Mouse (Mus musculus) ES-E14 (cell line): ENCODE measurements around the gene Egfr. TPM values are rescaled to one million over a fixed set of nuclear protein-coding genes. Genes with fewer than 3 reads are reported as not detected.

ENCODE experiments used
- DNase-seq: peaks from one replicate; pipeline ENCODE4 v3.0.0-alpha.2; 2013; ENCODE audit warnings: low read depth, low spot score
- H3K27ac ChIP-seq: 2 replicates; pipeline ENCODE4 v1.5.1; 2012; ENCODE audit warnings: low read depth, mild to moderate bottlenecking, low read length, moderate library complexity, mixed read lengths; ENCODE audit not compliant: poor library complexity, insufficient read depth, severe bottlenecking
- H3K36me3 ChIP-seq: 2 replicates; pipeline ENCODE4 v1.6.1; 2012; ENCODE audit warnings: mild to moderate bottlenecking, low read length, moderate library complexity, mixed read lengths; ENCODE audit not compliant: control insufficient read depth, poor library complexity, insufficient read depth, severe bottlenecking
- H3K4me1 ChIP-seq, 2 experiments: fragments of 150-350 bp in 1 of 2; sonication (generic) in 1 of 2; 2 replicates each; pipeline ENCODE4 v1.6.1; 2012; ENCODE audit warnings: low read length in 2 of 2, mild to moderate bottlenecking in 1 of 2, mixed read lengths in 1 of 2; ENCODE audit not compliant: control insufficient read depth in 2 of 2, insufficient read depth in 2 of 2, poor library complexity in 1 of 2
- H3K4me3 ChIP-seq, 2 experiments: fragments of 150-350 bp in 1 of 2; sonication (generic) in 1 of 2; 2 replicates each; pipeline ENCODE4 v1.5.1; 2012; ENCODE audit warnings: low read length in 2 of 2, low read depth in 1 of 2, mild to moderate bottlenecking in 1 of 2, mixed read lengths in 1 of 2; ENCODE audit not compliant: insufficient read depth in 1 of 2, poor library complexity in 1 of 2, severe bottlenecking in 1 of 2
- H3K9ac ChIP-seq: 2 replicates; pipeline ENCODE4 v1.6.1; 2012; ENCODE audit warnings: low read depth, mild to moderate bottlenecking, low read length, mixed read lengths; ENCODE audit not compliant: poor library complexity, insufficient read depth, severe bottlenecking
- H3K9me3 ChIP-seq: fragments of 150-350 bp; sonication (generic); 2 replicates; pipeline ENCODE4 v1.6.1; 2012; ENCODE audit warnings: low read depth, mild to moderate bottlenecking, low read length; ENCODE audit not compliant: control insufficient read depth, insufficient read depth
- CHD2 ChIP-seq: IDR thresholded peaks from 2 replicates; pipeline ENCODE4 v1.6.1; 2014; ENCODE audit warnings: mild to moderate bottlenecking, low read depth, low read length, inconsistent platforms
- HCFC1 ChIP-seq: IDR thresholded peaks from 2 replicates; pipeline ENCODE4 v1.6.1; 2012; ENCODE audit warnings: low read length, inconsistent platforms, borderline replicate concordance; ENCODE audit not compliant: insufficient read depth
- MAFK ChIP-seq: IDR thresholded peaks from 2 replicates; pipeline ENCODE4 v1.6.1; 2014; ENCODE audit warnings: mild to moderate bottlenecking, low read depth, low read length, inconsistent platforms; ENCODE audit not compliant: insufficient read depth
- ZC3H11A ChIP-seq: IDR thresholded peaks from 2 replicates; pipeline ENCODE4 v1.6.1; 2012; ENCODE audit warnings: low read depth, mild to moderate bottlenecking, inconsistent platforms, low read length, borderline replicate concordance
- ZNF384 ChIP-seq: IDR thresholded peaks from 2 replicates; pipeline ENCODE4 v1.6.1; 2012; ENCODE audit warnings: low read depth, low read length, inconsistent platforms
- in situ Hi-C, 2 experiments: fragments of 600-800 bp; cut with MboI; formaldehyde crosslinking; loops; one replicate each; pipeline ENCODE4 v1.15.1; 2025; ENCODE audit warnings: low sequenced_read_pairs in 2 of 2, inconsistent platforms in 1 of 2; ENCODE audit not compliant: unreplicated experiment in 2 of 2
- total RNA-seq: library from RNA; depleted of rRNA; stranded (reverse); fragments of 300-350 nt; gene quantifications from 2 replicates; pipeline ENCODE4 v1.2.3, GENCODE M21; 2012

Egfr gene
- total RNA-seq, 1 experiment, result 22.2 TPM

- no peak for TF ChIP-seq CHD2
- TF ChIP-seq MAFK, result no peak
- TF ChIP-seq ZC3H11A, result no peak
- no peak for TF ChIP-seq ZNF384
- TF ChIP-seq HCFC1, result no peak
- Histone ChIP-seq H3K27ac (no peak overlapping the region), H3K36me3 (no peaks in the 10 kb centered on the region), H3K9ac (peak overlapping the region; percentile 76), H3K4me3 (peak overlapping the region; percentile 73 to 80), H3K9me3 (no peaks in the 10 kb centered on the region), H3K4me1 (peaks cover 0 to 2% of the 10 kb centered on the region in 2 experiments; a peak in 1 of 4 replicates)
- no peak for DNase-seq
- in situ Hi-C loops, result no loop called here
These were observed 198.4 kb downstream of the Egfr start for GRCm38 (mm10) chr11:16950226-16950975.

- in situ Hi-C loops, result no loop called here
- DNase-seq, result peak; percentile 98
- Histone ChIP-seq H3K4me1 (peaks cover 0 to 2% of the 10 kb centered on the region in 2 experiments; a peak in 1 of 4 replicates), H3K9me3 (no peaks in the 10 kb centered on the region), H3K4me3 (peak within 1 kb of the TSS; percentile 80 to 82), H3K27ac (no peak within 1 kb of the TSS), H3K9ac (peak within 1 kb of the TSS; percentile 94), H3K36me3 (no peaks in the 10 kb centered on the region)
- TF ChIP-seq ZNF384, result no peak
- peak; percentile 50 for TF ChIP-seq CHD2
- no peak for TF ChIP-seq MAFK
- TF ChIP-seq HCFC1, result peak; percentile 98
These were observed 199.2 kb downstream of the Egfr start, which contains the start of gene Fbxo48 for GRCm38 (mm10) chr11:16950976-16951760. TSS of gene Fbxo48 (plus strand) at chr11:16951375.

GRCm38 (mm10) chr11:16951761-16952010 is 199.7 kb downstream of the Egfr start:
- H3K9me3 ChIP-seq, result no peaks in the 10 kb centered on the region
- H3K36me3 ChIP-seq, result no peaks in the 10 kb centered on the region
- H3K27ac ChIP-seq, result no peak overlapping the region
- H3K9ac ChIP-seq, result peak overlapping the region; percentile 94
- H3K4me3 ChIP-seq, result peak overlapping the region; percentile 80 to 82
- no peak for TF ChIP-seq ZC3H11A
- TF ChIP-seq MAFK, result no peak
- no peak for TF ChIP-seq HCFC1
- H3K4me1 ChIP-seq, result peaks cover 0 to 2% of the 10 kb centered on the region in 2 experiments; a peak in 1 of 4 replicates
- in situ Hi-C loops, result no loop called here
- no peak for DNase-seq

- no peak for DNase-seq
- Histone ChIP-seq H3K9ac (no peak overlapping the region), H3K27ac (no peak overlapping the region), H3K4me3 (no peak overlapping the region), H3K9me3 (no peaks in the 10 kb centered on the region), H3K4me1 (peaks cover 0 to 2% of the 10 kb centered on the region in 2 experiments; a peak in 1 of 4 replicates), H3K36me3 (no peaks in the 10 kb centered on the region)
- TF ChIP-seq CHD2 (no peak), HCFC1 (no peak), MAFK (no peak), ZC3H11A (no peak), ZNF384 (no peak)
- in situ Hi-C loops, result no loop called here
These were observed 204.3 kb downstream of the Egfr start for GRCm38 (mm10) chr11:16956115-16956862.
